Mouse (Mus musculus): ENCODE results near the gene Etfrf1. TPM values are rescaled to one million over a fixed set of nuclear protein-coding genes. Genes with fewer than 3 reads are reported as not detected.

Etfrf1 gene
- polyA plus RNA-seq, 1 experiment from 2014 or later: 38.5 TPM

- no peak overlapping the region for H3K4me2 ChIP-seq
- ATAC-seq (replicated peaks; ENCODE audit: low FRiP score): no peak
- no peaks in the 10 kb centered on the region for H3K27me3 ChIP-seq
- no peaks in the 10 kb centered on the region for H3K4me1 ChIP-seq
- no peak overlapping the region for H3K9ac ChIP-seq
- no peaks in the 10 kb centered on the region; the same call in 1 of the 2 replicates for H3K9me3 ChIP-seq (replicated peaks)
- H3K36me3 ChIP-seq: no peaks in the 10 kb centered on the region
- no peak overlapping the region for H3K4me3 ChIP-seq (replicated peaks)
- 94% methylated on average over 8 of the region's 8 CpGs for WGBS
- H3K27ac ChIP-seq: no peak overlapping the region
These were observed 12.8 kb upstream of the Etfrf1 start for GRCm38 (mm10) chr6:145197949-145198686.

- Histone ChIP-seq H3K4me1 (no peaks in the 10 kb centered on the region), H3K9ac (no peak overlapping the region), H3K4me3 (replicated peaks) (no peak overlapping the region), H3K27ac (no peak overlapping the region), H3K4me2 (no peak overlapping the region), H3K27me3 (no peaks in the 10 kb centered on the region), H3K9me3 (replicated peaks) (no peaks in the 10 kb centered on the region; the same call in 1 of the 2 replicates), H3K36me3 (no peaks in the 10 kb centered on the region)
- 76% methylated on average over 13 of the region's 13 CpGs for WGBS
- no peak for ATAC-seq (replicated peaks; ENCODE audit: low FRiP score)
These were observed 8.4 kb upstream of the Etfrf1 start for GRCm38 (mm10) chr6:145202432-145203125.

GRCm38 (mm10) chr6:145204440-145204839, 6.5 kb upstream of the Etfrf1 start:
- no peak overlapping the region for H3K4me2 ChIP-seq
- ATAC-seq (replicated peaks; ENCODE audit: low FRiP score): no peak
- no peak overlapping the region for H3K9ac ChIP-seq
- WGBS: 88% methylated on average over 6 of the region's 6 CpGs
- no peak overlapping the region for H3K4me3 ChIP-seq (replicated peaks)
- H3K27ac ChIP-seq: no peak overlapping the region
- no peaks in the 10 kb centered on the region for H3K27me3 ChIP-seq
- H3K4me1 ChIP-seq: no peaks in the 10 kb centered on the region
- H3K36me3 ChIP-seq: no peaks in the 10 kb centered on the region
- no peaks in the 10 kb centered on the region for H3K9me3 ChIP-seq (replicated peaks)

- no peak overlapping the region for H3K27ac ChIP-seq
- H3K9ac ChIP-seq: no peak overlapping the region
- H3K9me3 ChIP-seq (replicated peaks): no peaks in the 10 kb centered on the region
- H3K4me2 ChIP-seq: no peak overlapping the region
- no peak for ATAC-seq (replicated peaks; ENCODE audit: low FRiP score)
- H3K4me1 ChIP-seq: peaks cover 2% of the 10 kb centered on the region
- no peaks in the 10 kb centered on the region for H3K36me3 ChIP-seq
- 66% methylated on average over 10 of the region's 10 CpGs for WGBS
- no peak overlapping the region for H3K4me3 ChIP-seq (replicated peaks)
- H3K27me3 ChIP-seq: no peaks in the 10 kb centered on the region
These were observed 5.8 kb upstream of the Etfrf1 start for GRCm38 (mm10) chr6:145205142-145205541.

GRCm38 (mm10) chr6:145210056-145210680, 766 bp upstream of the Etfrf1 start:
- H3K4me3 ChIP-seq (replicated peaks): peak overlapping the region; percentile 71
- 33% methylated on average over 8 of the region's 8 CpGs for WGBS
- H3K4me2 ChIP-seq: peak overlapping the region; percentile 82
- H3K27me3 ChIP-seq: no peaks in the 10 kb centered on the region
- no peaks in the 10 kb centered on the region; the same call in 1 of the 2 replicates for H3K36me3 ChIP-seq
- H3K9me3 ChIP-seq (replicated peaks): no peaks in the 10 kb centered on the region
- 0 out of 2 replicates have a peak overlapping the region, but pooled peaks have one; percentile 20 for H3K27ac ChIP-seq
- H3K4me1 ChIP-seq: peaks cover 18% of the 10 kb centered on the region
- ATAC-seq (replicated peaks; ENCODE audit: low FRiP score): no peak
- peak overlapping the region; percentile 44 for H3K9ac ChIP-seq

- peak; percentile 62 for ATAC-seq (replicated peaks; ENCODE audit: low FRiP score)
These were observed 707 bp downstream of the Etfrf1 start for GRCm38 (mm10) chr6:145211376-145212305.

GRCm38 (mm10) chr6:145213916-145214315, 3.0 kb downstream of the Etfrf1 start:
- H3K4me3 ChIP-seq (replicated peaks): no peak overlapping the region
- no peaks in the 10 kb centered on the region for H3K27me3 ChIP-seq
- peaks cover 22% of the 10 kb centered on the region for H3K36me3 ChIP-seq
- no peak overlapping the region for H3K27ac ChIP-seq
- no peak overlapping the region for H3K9ac ChIP-seq
- no peak overlapping the region for H3K4me2 ChIP-seq
- H3K9me3 ChIP-seq (replicated peaks): no peaks in the 10 kb centered on the region
- 80% methylated on average over 2 of the region's 2 CpGs for WGBS
- ATAC-seq (replicated peaks; ENCODE audit: low FRiP score): no peak
- peaks cover 18% of the 10 kb centered on the region for H3K4me1 ChIP-seq

More at GRCm38 (mm10) chr6:145211376-145212305, 707 bp downstream of the Etfrf1 start:
- H3K27me3 ChIP-seq: no peaks in the 10 kb centered on the region
- H3K4me2 ChIP-seq: peak overlapping the region; percentile 69
- H3K36me3 ChIP-seq: peaks cover 8% of the 10 kb centered on the region
- 3% methylated on average over 21 of the region's 21 CpGs for WGBS
- peak overlapping the region; percentile 71 for H3K4me3 ChIP-seq (replicated peaks)
- peak overlapping the region; percentile 86 for H3K9ac ChIP-seq
- peak overlapping the region; percentile 99 for H3K27ac ChIP-seq
- H3K4me1 ChIP-seq: peaks cover 18% of the 10 kb centered on the region
- H3K9me3 ChIP-seq (replicated peaks): no peaks in the 10 kb centered on the region

- Histone ChIP-seq H3K27me3 (no peaks in the 10 kb centered on the region), H3K4me3 (replicated peaks) (no peak overlapping the region), H3K4me1 (peaks cover 12% of the 10 kb centered on the region), H3K4me2 (no peak overlapping the region), H3K27ac (no peak overlapping the region), H3K9ac (no peak overlapping the region), H3K36me3 (peaks cover 36% of the 10 kb centered on the region), H3K9me3 (replicated peaks) (no peaks in the 10 kb centered on the region)
- WGBS: 91% methylated on average over 3 of the region's 3 CpGs
- no peak for ATAC-seq (replicated peaks; ENCODE audit: low FRiP score)
These were observed 4.9 kb downstream of the Etfrf1 start for GRCm38 (mm10) chr6:145215826-145216225.

GRCm38 (mm10) chr6:145224246-145224645, 13.3 kb downstream of the Etfrf1 start:
- WGBS: 91% methylated on average over 6 of the region's 6 CpGs
- no peak overlapping the region for H3K4me3 ChIP-seq (replicated peaks)
- no peak for ATAC-seq (replicated peaks; ENCODE audit: low FRiP score)
- no peaks in the 10 kb centered on the region for H3K4me1 ChIP-seq
- H3K27ac ChIP-seq: no peak overlapping the region
- peaks cover 42% of the 10 kb centered on the region for H3K36me3 ChIP-seq
- no peaks in the 10 kb centered on the region for H3K9me3 ChIP-seq (replicated peaks)
- H3K9ac ChIP-seq: no peak overlapping the region
- H3K4me2 ChIP-seq: no peak overlapping the region
- no peaks in the 10 kb centered on the region for H3K27me3 ChIP-seq

- Histone ChIP-seq H3K4me1 (no peaks in the 10 kb centered on the region), H3K27ac (no peak overlapping the region), H3K4me3 (replicated peaks) (no peak overlapping the region), H3K4me2 (no peak overlapping the region), H3K36me3 (peaks cover 40% of the 10 kb centered on the region), H3K9ac (no peak overlapping the region), H3K9me3 (replicated peaks) (no peaks in the 10 kb centered on the region), H3K27me3 (no peaks in the 10 kb centered on the region)
- no peak for ATAC-seq (replicated peaks; ENCODE audit: low FRiP score)
- 91% methylated on average over 3 of the region's 3 CpGs for WGBS
These were observed 15.4 kb downstream of the Etfrf1 start for GRCm38 (mm10) chr6:145226296-145226695.

- Histone ChIP-seq H3K4me3 (replicated peaks) (no peak overlapping the region), H3K27ac (no peak overlapping the region), H3K27me3 (no peaks in the 10 kb centered on the region), H3K9me3 (replicated peaks) (no peaks in the 10 kb centered on the region), H3K36me3 (peaks cover 41% of the 10 kb centered on the region), H3K9ac (no peak overlapping the region), H3K4me1 (no peaks in the 10 kb centered on the region), H3K4me2 (no peak overlapping the region)
- WGBS: 92% methylated on average over 1 of the region's 1 CpGs
- no peak for ATAC-seq (replicated peaks; ENCODE audit: low FRiP score)
These were observed 23.5 kb downstream of the Etfrf1 start for GRCm38 (mm10) chr6:145234391-145234790.

Data from kidney, embryonic 15.5 days (tissue).